Mouse (Mus musculus) stomach, embryonic 16.5 days (tissue): Measurements from ENCODE around the gene Gkn2. TPM values are rescaled to one million over a fixed set of nuclear protein-coding genes. Genes with fewer than 3 reads are reported as not detected.

ENCODE experiments used
- ATAC-seq: fragments of 200-750 bp; cut with Nextera tagmentation; 2 replicates; pipeline ENCODE4 v1.8.0; 2017; ENCODE audit warnings: moderate number of reproducible peaks, moderate TSS enrichment; ENCODE audit not compliant: insufficient read depth, low FRiP score
- H3K27ac ChIP-seq: fragments of 300-500 bp; sonication (generic); 2 replicates; pipeline ENCODE4 v1.5.1; 2014; ENCODE audit warnings: low read length
- H3K27me3 ChIP-seq: fragments of 300-500 bp; sonication (generic); 2 replicates; pipeline ENCODE4 v1.6.1; 2014; ENCODE audit warnings: low read length, control low read depth, mixed read lengths; ENCODE audit not compliant: control insufficient read depth, insufficient read depth
- H3K36me3 ChIP-seq: fragments of 300-500 bp; sonication (generic); 2 replicates; pipeline ENCODE4 v1.6.1; 2014; ENCODE audit warnings: low read length; ENCODE audit not compliant: control insufficient read depth, insufficient read depth
- H3K4me1 ChIP-seq: fragments of 300-500 bp; sonication (generic); 2 replicates; pipeline ENCODE4 v1.6.1; 2014; ENCODE audit warnings: low read length, control low read depth, mixed read lengths; ENCODE audit not compliant: control insufficient read depth, insufficient read depth
- H3K4me2 ChIP-seq: fragments of 300-500 bp; sonication (generic); 2 replicates; pipeline ENCODE4 v1.6.1; 2014; ENCODE audit warnings: low read depth, low read length, mixed read lengths
- H3K4me3 ChIP-seq: fragments of 300-500 bp; sonication (generic); replicated peaks from 2 replicates; pipeline ENCODE4 v1.5.1; 2014; ENCODE audit warnings: mild to moderate bottlenecking, low read length
- H3K9ac ChIP-seq: fragments of 300-500 bp; sonication (generic); 2 replicates; pipeline ENCODE4 v1.6.1; 2014; ENCODE audit warnings: low read length
- H3K9me3 ChIP-seq: fragments of 300-500 bp; sonication (generic); replicated peaks from 2 replicates; pipeline ENCODE4 v1.6.1; 2016; ENCODE audit warnings: low read length, control low read depth; ENCODE audit not compliant: control insufficient read depth
- WGBS: fragments of 180-500 bp; shearing (Covaris S2); extraction: QIAGEN DNeasy Blood & Tissue Kit; methylation state at CpG from one replicate; pipeline ENCODE4 v1.1.7; 2014; 5-methylcytosine and 5-hydroxymethylcytosine counted together
- polyA plus RNA-seq: library from polyadenylated mRNA; unstranded; fragments of >200 nt; fragmentation: Nextera tagmentation; extraction: Ambion mirVana; gene quantifications from 2 replicates; pipeline ENCODE4 v1.2.1, GENCODE M21; 2015

Gene Gkn2
- polyA plus RNA-seq, 1 experiment from 2014 or later = 9.3 TPM

GRCm38 (mm10) chr6:87393466-87394205 lies 20.5 kb downstream of the Gkn2 start:
- H3K9ac ChIP-seq = no peak overlapping the region

DNA sequence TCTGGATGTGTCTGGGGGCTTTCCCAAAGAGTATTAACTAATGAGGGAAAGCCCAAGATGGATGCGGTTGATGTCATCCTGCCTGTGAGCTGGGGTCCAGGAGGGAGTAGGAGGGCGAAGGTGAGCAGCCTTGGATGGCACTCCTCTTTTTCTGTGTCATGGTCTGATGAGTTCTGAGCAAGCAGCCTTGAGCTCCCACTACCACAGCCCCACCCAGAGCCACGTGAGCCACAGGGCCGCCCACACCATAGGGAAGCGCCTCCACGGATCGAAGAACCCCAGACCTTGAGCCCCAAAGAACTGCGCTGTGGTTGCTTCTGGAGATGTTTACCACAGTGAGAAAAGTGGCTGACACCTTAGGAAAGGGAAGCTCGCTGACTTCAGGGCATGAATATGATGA lies 21.6 kb downstream of the Gkn2 start:
- no peak overlapping the region for H3K9ac ChIP-seq
- ATAC-seq = no peak
- 0 out of 2 replicates have a peak, but pooled peaks cover 3% of the 10 kb centered on the region for H3K4me1 ChIP-seq
- H3K4me3 ChIP-seq = no peak overlapping the region
- no peaks in the 10 kb centered on the region for H3K9me3 ChIP-seq
- H3K4me2 ChIP-seq = no peak overlapping the region
- H3K27me3 ChIP-seq = no peaks in the 10 kb centered on the region
- H3K27ac ChIP-seq = no peak overlapping the region
- H3K36me3 ChIP-seq = no peaks in the 10 kb centered on the region
- 82% methylated on average over 9 of the region's 9 CpGs for WGBS

More at GRCm38 (mm10) chr6:87393466-87394205, 20.5 kb downstream of the Gkn2 start:
- Histone ChIP-seq H3K4me3 (no peak overlapping the region), H3K9me3 (no peaks in the 10 kb centered on the region), H3K36me3 (no peaks in the 10 kb centered on the region), H3K27ac (no peak overlapping the region), H3K4me2 (no peak overlapping the region), H3K4me1 (0 out of 2 replicates have a peak, but pooled peaks cover 3% of the 10 kb centered on the region), H3K27me3 (no peaks in the 10 kb centered on the region)
- ATAC-seq = no peak
- 61% methylated on average over 8 of the region's 8 CpGs for WGBS

DNA sequence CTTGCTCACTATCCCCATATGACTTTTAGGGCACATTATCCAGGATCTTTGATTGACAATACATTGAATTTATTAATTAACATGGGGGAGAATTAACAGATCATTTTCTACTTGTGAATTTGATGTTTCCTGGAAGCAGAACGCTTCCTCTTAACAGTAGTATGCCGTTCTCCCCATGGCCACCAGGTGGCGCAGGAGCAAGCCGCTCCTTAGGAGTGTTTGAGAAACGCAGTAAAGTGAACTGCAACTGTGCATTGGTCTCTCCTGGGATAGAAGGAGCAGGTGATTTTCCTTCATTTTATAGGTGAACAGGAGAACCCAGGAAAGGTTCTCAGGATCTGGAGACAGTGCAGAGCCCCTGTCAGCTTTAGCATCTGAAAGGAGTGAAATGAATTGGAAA lies 26.0 kb downstream of the Gkn2 start:
- Histone ChIP-seq H3K27me3 (no peaks in the 10 kb centered on the region), H3K9me3 (no peaks in the 10 kb centered on the region), H3K36me3 (no peaks in the 10 kb centered on the region), H3K4me3 (no peak overlapping the region), H3K4me2 (no peak overlapping the region), H3K27ac (no peak overlapping the region), H3K4me1 (no peaks in the 10 kb centered on the region), H3K9ac (no peak overlapping the region)
- WGBS = 2% methylated on average over 5 of the region's 5 CpGs
- ATAC-seq = no peak

DNA sequence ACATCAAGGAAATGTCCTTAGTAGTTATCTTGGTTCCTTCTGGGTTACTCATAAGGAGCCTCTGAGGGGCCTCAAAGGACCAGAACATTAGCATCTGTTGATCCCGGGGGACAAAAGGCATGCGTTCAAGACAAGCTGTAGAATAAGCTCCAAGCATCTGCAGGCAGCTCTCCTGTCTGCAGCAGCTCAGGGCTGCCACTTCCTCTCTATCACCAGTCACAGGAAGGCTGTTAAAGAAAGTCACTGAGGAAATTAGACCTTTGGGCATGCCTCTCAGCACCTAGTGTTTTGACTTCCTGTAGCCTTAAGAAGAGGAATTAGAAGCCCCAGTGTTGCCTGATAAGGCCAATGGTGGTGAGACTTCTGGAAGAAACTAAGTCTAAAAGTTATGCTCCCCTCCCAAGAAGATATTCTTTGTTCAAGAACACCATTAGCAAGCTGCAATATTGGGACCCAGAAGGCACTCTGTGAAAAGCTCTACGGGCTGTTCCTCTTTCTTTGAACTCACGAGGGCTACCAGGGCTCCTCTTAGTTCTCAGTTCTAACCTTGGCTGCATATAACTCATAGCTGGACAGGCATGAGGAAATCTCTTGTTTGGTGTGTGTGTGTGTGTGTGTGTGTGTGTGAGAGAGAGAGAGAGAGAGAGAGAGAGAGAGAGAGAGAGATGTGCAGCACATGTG lies 26.9 kb downstream of the Gkn2 start:
- no peak overlapping the region for H3K4me2 ChIP-seq
- no peaks in the 10 kb centered on the region for H3K4me1 ChIP-seq
- H3K27ac ChIP-seq = no peak overlapping the region
- ATAC-seq = no peak
- no peak overlapping the region for H3K4me3 ChIP-seq
- no peaks in the 10 kb centered on the region for H3K9me3 ChIP-seq
- WGBS = 56% methylated on average over 4 of the region's 4 CpGs
- H3K36me3 ChIP-seq = no peaks in the 10 kb centered on the region
- H3K27me3 ChIP-seq = no peaks in the 10 kb centered on the region
- H3K9ac ChIP-seq = no peak overlapping the region

DNA sequence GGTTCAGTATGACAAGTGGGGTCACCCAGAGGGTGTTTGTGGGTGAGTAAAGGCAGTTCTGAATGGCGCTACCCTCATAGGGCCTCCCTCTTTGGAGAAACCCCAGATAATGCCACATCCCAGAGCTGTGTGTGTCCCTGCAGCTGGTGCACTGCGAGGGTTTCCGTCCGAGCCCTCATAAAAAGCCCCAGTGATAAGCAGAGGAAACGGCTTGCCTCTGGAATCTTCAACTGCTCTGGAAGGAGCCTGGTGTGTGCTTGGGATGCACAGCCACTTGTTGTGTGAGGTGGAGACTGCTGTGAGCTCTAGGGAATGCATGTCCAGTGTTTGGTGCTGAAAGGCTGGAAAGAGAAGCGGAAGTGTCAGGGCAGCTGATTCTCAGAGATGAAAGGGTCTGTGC lies 28.3 kb downstream of the Gkn2 start:
- Histone ChIP-seq H3K4me2 (no peak overlapping the region), H3K9ac (no peak overlapping the region), H3K9me3 (no peaks in the 10 kb centered on the region), H3K27me3 (no peaks in the 10 kb centered on the region), H3K4me1 (no peaks in the 10 kb centered on the region), H3K4me3 (no peak overlapping the region), H3K27ac (no peak overlapping the region), H3K36me3 (no peaks in the 10 kb centered on the region)
- 57% methylated on average over 6 of the region's 6 CpGs for WGBS
- ATAC-seq = no peak

GRCm38 (mm10) chr6:87412011-87412410 lies 38.9 kb downstream of the Gkn2 start:
- ATAC-seq = no peak

GRCm38 (mm10) chr6:87422304-87422703 lies 49.1 kb downstream of the Gkn2 start:
- no peak overlapping the region for H3K4me3 ChIP-seq
- no peaks in the 10 kb centered on the region for H3K36me3 ChIP-seq
- ATAC-seq = no peak
- no peaks in the 10 kb centered on the region for H3K27me3 ChIP-seq
- 59% methylated on average over 7 of the region's 7 CpGs for WGBS
- no peaks in the 10 kb centered on the region for H3K9me3 ChIP-seq
- no peak overlapping the region for H3K4me2 ChIP-seq
- no peaks in the 10 kb centered on the region for H3K4me1 ChIP-seq
- H3K27ac ChIP-seq = no peak overlapping the region
- no peak overlapping the region for H3K9ac ChIP-seq

More at GRCm38 (mm10) chr6:87412011-87412410, 38.9 kb downstream of the Gkn2 start:
- no peaks in the 10 kb centered on the region for H3K27me3 ChIP-seq
- no peaks in the 10 kb centered on the region for H3K4me1 ChIP-seq
- no peak overlapping the region for H3K9ac ChIP-seq
- no peaks in the 10 kb centered on the region for H3K36me3 ChIP-seq
- H3K4me3 ChIP-seq = no peak overlapping the region
- no peak overlapping the region for H3K4me2 ChIP-seq
- no peak overlapping the region for H3K27ac ChIP-seq
- H3K9me3 ChIP-seq = no peaks in the 10 kb centered on the region
- WGBS = 30% methylated on average over 3 of the region's 3 CpGs

GRCm38 (mm10) chr6:87424037-87424816 lies 51.1 kb downstream of the Gkn2 start:
- Histone ChIP-seq H3K36me3 (no peaks in the 10 kb centered on the region), H3K4me1 (no peaks in the 10 kb centered on the region), H3K9ac (no peak overlapping the region), H3K9me3 (no peaks in the 10 kb centered on the region), H3K27me3 (no peaks in the 10 kb centered on the region), H3K4me2 (no peak overlapping the region), H3K4me3 (no peak overlapping the region), H3K27ac (no peak overlapping the region)
- no peak for ATAC-seq
- 60% methylated on average over 19 of the region's 19 CpGs for WGBS

DNA sequence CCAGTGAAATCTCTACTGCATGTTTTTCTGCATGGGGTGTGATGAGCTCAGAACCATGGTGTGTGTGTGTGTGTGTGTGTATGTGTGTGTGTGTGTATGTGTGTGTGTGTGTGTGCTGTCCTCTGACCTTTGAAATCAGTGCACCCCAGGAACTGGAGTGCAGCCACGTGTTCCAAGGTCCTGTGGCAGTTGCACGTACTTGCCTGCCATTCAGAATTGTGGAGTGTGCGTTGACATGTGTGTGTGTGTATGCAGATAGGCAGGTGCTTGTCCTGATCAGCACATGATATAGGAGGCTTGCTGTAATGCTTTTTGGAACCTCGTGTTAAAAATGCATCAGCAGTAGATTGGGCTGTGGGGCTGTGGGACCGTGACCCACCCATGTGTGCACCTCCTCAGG lies 53.8 kb downstream of the Gkn2 start:
- no peak for ATAC-seq
- Histone ChIP-seq H3K27ac (no peak overlapping the region), H3K36me3 (no peaks in the 10 kb centered on the region), H3K4me1 (no peaks in the 10 kb centered on the region), H3K9me3 (no peaks in the 10 kb centered on the region), H3K27me3 (no peaks in the 10 kb centered on the region), H3K9ac (no peak overlapping the region), H3K4me2 (no peak overlapping the region), H3K4me3 (no peak overlapping the region)
- WGBS = 78% methylated on average over 5 of the region's 5 CpGs
